Mouse (Mus musculus) frontal cortex, postnatal 10 days (tissue): ENCODE measurements around the gene Rcor2.

Experiments used
- DNase-seq, 2 experiments: peaks; one replicate each; pipeline ENCODE4 v3.0.0; 2022; ENCODE audit warnings: low spot score in 2 of 2, mixed read lengths in 1 of 2

The Rcor2 gene

DNA sequence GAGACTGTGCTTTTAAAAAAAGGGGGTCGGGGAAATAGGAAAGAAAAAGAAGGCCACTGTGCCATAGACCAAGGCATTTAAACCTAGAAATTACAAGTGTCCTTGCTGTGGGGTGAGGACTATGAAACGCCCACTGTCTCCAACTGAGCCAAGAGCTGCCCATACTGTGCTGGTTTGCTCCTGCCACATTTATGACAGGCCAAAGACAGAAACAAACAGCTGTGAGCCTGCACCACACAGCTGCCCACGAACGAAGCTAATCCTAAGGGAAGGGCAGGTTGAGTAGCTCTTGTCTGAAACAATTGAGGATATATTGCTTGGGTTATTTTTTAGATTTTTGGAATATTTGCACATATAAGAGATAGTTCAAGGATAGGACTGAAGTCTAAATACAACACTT lies 49.7 kb downstream of the Rcor2 start:
- DNase-seq, result no peak

DNA sequence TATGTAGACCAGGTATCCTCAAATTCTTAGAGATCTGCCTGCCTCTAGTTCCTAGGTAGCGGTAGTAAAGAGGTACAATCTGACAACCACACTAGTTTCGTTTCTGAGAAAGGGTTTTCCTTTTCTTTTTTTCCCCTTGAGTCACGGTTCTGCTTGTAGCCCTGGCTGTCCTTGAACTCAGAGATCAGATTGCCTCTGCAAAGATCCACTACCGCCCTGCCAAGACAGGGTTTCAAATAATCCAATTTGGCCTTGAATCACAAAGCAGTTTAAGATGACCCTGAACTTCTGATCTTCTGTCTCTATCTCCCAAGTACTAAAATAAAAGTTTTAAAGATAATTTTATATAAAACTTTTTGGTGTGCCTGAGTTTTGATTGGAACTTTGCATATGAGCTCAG lies 50.6 kb downstream of the Rcor2 start:
- no peak for DNase-seq

DNA sequence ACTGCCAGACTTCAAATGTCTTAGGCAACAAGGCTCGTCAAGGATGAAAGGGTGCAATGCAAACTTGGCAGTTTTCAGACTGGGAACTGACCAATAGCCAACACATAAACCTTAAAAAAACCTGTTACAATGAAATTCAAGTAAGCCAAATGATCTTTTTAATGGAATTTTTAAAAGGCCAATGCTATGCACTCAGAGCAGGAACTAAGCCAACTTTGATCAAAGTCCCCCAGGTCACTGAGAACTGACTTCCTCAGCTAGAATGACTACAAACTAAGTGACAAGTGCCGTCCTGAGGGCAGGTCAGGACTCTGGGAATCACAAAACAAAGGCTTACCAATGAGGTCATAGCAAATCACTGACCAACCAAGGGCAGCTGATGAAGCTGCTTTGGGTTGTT lies 53.1 kb downstream of the Rcor2 start:
- no peak for DNase-seq

DNA sequence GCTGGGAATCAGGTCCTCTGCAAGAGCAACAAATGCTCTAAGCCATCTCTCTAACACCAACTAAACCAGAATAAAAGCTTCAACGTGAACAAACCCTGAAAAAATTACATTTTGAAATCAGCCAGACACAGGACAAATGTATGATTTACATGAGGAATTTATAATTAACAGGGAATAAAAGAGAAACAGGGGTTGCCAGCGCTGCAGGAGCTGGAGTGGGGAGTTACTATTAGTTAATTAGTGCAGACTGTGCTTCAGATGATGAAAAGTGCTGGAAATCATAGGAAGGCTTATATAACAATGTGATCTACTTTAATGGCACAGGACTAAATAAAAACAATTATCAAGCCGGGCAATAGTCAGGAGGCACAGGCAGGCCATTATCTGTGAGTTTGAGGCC lies 54.3 kb downstream of the Rcor2 start:
- no peak for DNase-seq
